Mouse (Mus musculus) liver, embryonic 14.5 days (tissue): ENCODE results near the gene Klhdc8a. TPM values are rescaled to one million over a fixed set of nuclear protein-coding genes. Genes with fewer than 3 reads are reported as not detected.
A peak's percentile ranks its signal among the peaks of the same experiment; 100 is the strongest.

ENCODE experiments used
- ATAC-seq: fragments of 200-750 bp; cut with Nextera tagmentation; 2 replicates; pipeline ENCODE4 v1.8.0; 2017; ENCODE audit warnings: moderate number of reproducible peaks, mild to moderate bottlenecking, moderate library complexity; ENCODE audit not compliant: insufficient read depth
- DNase-seq, 3 experiments: peaks; one replicate each; pipeline ENCODE4 v3.0.0-alpha.2; 2012 to 2013; ENCODE audit warnings: low read depth in 3 of 3, low spot score in 3 of 3
- H3K27ac ChIP-seq: fragments of 300-500 bp; sonication (generic); 2 replicates; pipeline ENCODE4 v1.5.1; 2014; ENCODE audit warnings: moderate library complexity, mild to moderate bottlenecking, control low read depth, inconsistent platforms
- H3K27me3 ChIP-seq: fragments of 300-500 bp; sonication (generic); 2 replicates; pipeline ENCODE4 v1.6.1; 2014; ENCODE audit warnings: mild to moderate bottlenecking, low read length, moderate library complexity; ENCODE audit not compliant: control insufficient read depth, insufficient read depth
- H3K36me3 ChIP-seq: fragments of 300-500 bp; sonication (generic); replicated peaks from 2 replicates; pipeline ENCODE4 v1.6.1; 2014; ENCODE audit warnings: low read depth; ENCODE audit not compliant: control insufficient read depth, insufficient read depth
- H3K4me1 ChIP-seq, 2 experiments: fragments of 200-500 bp in 1 of 2; fragments of 300-500 bp in 1 of 2; sonication (generic) in 1 of 2; replicated peaks; 2 replicates each; pipeline ENCODE4 v1.6.1; 2012 to 2014; ENCODE audit warnings: antibody characterized with exemption in 1 of 2, inconsistent platforms in 1 of 2, low read length in 1 of 2; ENCODE audit not compliant: control insufficient read depth in 2 of 2, insufficient read depth in 2 of 2
- H3K4me2 ChIP-seq: fragments of 300-500 bp; sonication (generic); 2 replicates; pipeline ENCODE4 v1.6.1; 2014; ENCODE audit warnings: low read depth, mild to moderate bottlenecking, control low read depth, moderate library complexity
- H3K4me3 ChIP-seq, 2 experiments: fragments of 200-500 bp in 1 of 2; fragments of 300-500 bp in 1 of 2; sonication (generic) in 1 of 2; 2 replicates each; pipeline ENCODE4 v1.5.1; 2012 to 2014; ENCODE audit warnings: low read depth in 2 of 2, low read length in 2 of 2, mild to moderate bottlenecking in 2 of 2, control low read depth in 1 of 2, inconsistent platforms in 1 of 2, moderate library complexity in 1 of 2; ENCODE audit not compliant: insufficient read depth in 1 of 2
- H3K9ac ChIP-seq: fragments of 300-500 bp; sonication (generic); replicated peaks from 2 replicates; pipeline ENCODE4 v1.6.1; 2014; ENCODE audit warnings: mild to moderate bottlenecking, control low read depth, moderate library complexity
- H3K9me3 ChIP-seq: fragments of 300-500 bp; sonication (generic); 2 replicates; pipeline ENCODE4 v1.6.1; 2016; ENCODE audit warnings: low read length, mixed read lengths; ENCODE audit not compliant: control insufficient read depth
- CTCF ChIP-seq: IDR thresholded peaks from 2 replicates; pipeline ENCODE4 v1.5.1; 2016; ENCODE audit warnings: antibody characterized with exemption, low read depth, control low read depth
- EP300 ChIP-seq: IDR thresholded peaks from 2 replicates; pipeline ENCODE4 v1.6.1; 2016; ENCODE audit warnings: antibody characterized with exemption, low read depth
- WGBS: fragments of 180-500 bp; shearing (Covaris S2); extraction: QIAGEN DNeasy Blood & Tissue Kit; methylation state at CpG from one replicate; pipeline ENCODE4 v1.1.7; 2014; ENCODE audit not compliant: insufficient replicate concordance; 5-methylcytosine and 5-hydroxymethylcytosine counted together
- polyA plus RNA-seq, 2 experiments: library from polyadenylated mRNA; depleted of rRNA in 1 of 2; stranded (reverse) in 1 of 2; unstranded in 1 of 2; fragments of >200 nt; fragmentation: Nextera tagmentation in 1 of 2; extraction: Ambion mirVana in 1 of 2; gene quantifications; 2 replicates each; pipeline versions ENCODE4 v1.2.1 to v1.2.3; 2012 to 2014

Klhdc8a gene
- polyA plus RNA-seq, 2 experiments, result 0.04 to 0.13 TPM

- ATAC-seq (no peak), DNase-seq (no peak)
- H3K36me3 ChIP-seq, result peaks cover 18% of the 10 kb centered on the region
- TF ChIP-seq EP300, result no peak
- TF ChIP-seq CTCF, result peak; percentile 61
- 83% methylated on average over 4 of the region's 4 CpGs for WGBS
- no peaks in the 10 kb centered on the region for H3K4me1 ChIP-seq
- H3K9ac ChIP-seq, result no peak overlapping the region
- H3K4me3 ChIP-seq, result no peak overlapping the region
- no peak overlapping the region for H3K4me2 ChIP-seq
- no peak overlapping the region for H3K27ac ChIP-seq
- H3K27me3 ChIP-seq, result no peaks in the 10 kb centered on the region
- peaks cover 2% of the 10 kb centered on the region; the same call in 1 of the 2 replicates for H3K9me3 ChIP-seq
Measured at GRCm38 (mm10) chr1:132351058-132351457, 52.6 kb downstream of the Klhdc8a start.

GRCm38 (mm10) chr1:132353389-132353788, 55.0 kb downstream of the Klhdc8a start:
- peaks cover 2% of the 10 kb centered on the region; the same call in 1 of the 2 replicates for H3K9me3 ChIP-seq
- DNase-seq (no peak), ATAC-seq (no peak)
- no peak overlapping the region for H3K9ac ChIP-seq
- no peak overlapping the region for H3K27ac ChIP-seq
- H3K4me2 ChIP-seq, result no peak overlapping the region
- 72% methylated on average over 5 of the region's 5 CpGs for WGBS
- no peaks in the 10 kb centered on the region for H3K4me1 ChIP-seq
- peaks cover 42% of the 10 kb centered on the region for H3K36me3 ChIP-seq
- no peaks in the 10 kb centered on the region for H3K27me3 ChIP-seq
- TF ChIP-seq EP300, result no peak
- TF ChIP-seq CTCF, result no peak
- no peak overlapping the region for H3K4me3 ChIP-seq

GRCm38 (mm10) chr1:132354234-132354633, 55.8 kb downstream of the Klhdc8a start:
- Histone ChIP-seq H3K4me1 (no peaks in the 10 kb centered on the region), H3K9ac (no peak overlapping the region), H3K36me3 (peaks cover 50% of the 10 kb centered on the region), H3K27ac (no peak overlapping the region), H3K4me3 (no peak overlapping the region), H3K4me2 (no peak overlapping the region), H3K9me3 (peaks cover 2% of the 10 kb centered on the region; the same call in 1 of the 2 replicates), H3K27me3 (no peaks in the 10 kb centered on the region)
- WGBS, result 82% methylated on average over 9 of the region's 9 CpGs
- TF ChIP-seq CTCF (no peak), EP300 (no peak)
- no peak for DNase-seq
- 0 out of 2 replicates have a peak, but pooled peaks have one; percentile 0 for ATAC-seq

- no peak overlapping the region for H3K4me2 ChIP-seq
- no peaks in the 10 kb centered on the region for H3K27me3 ChIP-seq
- WGBS, result 82% methylated on average over 6 of the region's 6 CpGs
- H3K4me3 ChIP-seq, result no peak overlapping the region
- no peaks in the 10 kb centered on the region for H3K4me1 ChIP-seq
- peak; percentile 32 for ATAC-seq
- no peak for DNase-seq
- no peak for TF ChIP-seq CTCF
- no peak for TF ChIP-seq EP300
- H3K27ac ChIP-seq, result no peak overlapping the region
- H3K9me3 ChIP-seq, result peaks cover 2% of the 10 kb centered on the region; the same call in 1 of the 2 replicates
- no peak overlapping the region for H3K9ac ChIP-seq
- peaks cover 60% of the 10 kb centered on the region for H3K36me3 ChIP-seq
Measured at GRCm38 (mm10) chr1:132355162-132355601, 56.8 kb downstream of the Klhdc8a start.

- ATAC-seq (peak; percentile 19), DNase-seq (peak; percentile 63 to 77 (median 64))
- H3K36me3 ChIP-seq, result peaks cover 66% of the 10 kb centered on the region
- no peak overlapping the region for H3K27ac ChIP-seq
- H3K4me1 ChIP-seq, result no peaks in the 10 kb centered on the region
- H3K9ac ChIP-seq, result no peak overlapping the region
- H3K4me3 ChIP-seq, result no peak overlapping the region
- no peak overlapping the region for H3K4me2 ChIP-seq
- WGBS, result 2% methylated on average over 3 of the region's 3 CpGs
- peaks cover 2% of the 10 kb centered on the region; the same call in 1 of the 2 replicates for H3K9me3 ChIP-seq
- no peaks in the 10 kb centered on the region for H3K27me3 ChIP-seq
- TF ChIP-seq EP300 (no peak), CTCF (peak; percentile 98)
Measured at GRCm38 (mm10) chr1:132355841-132356242, 57.4 kb downstream of the Klhdc8a start.
